In genomic region chr11:116081081-116081480, GRCm38 (mm10) we compare ENCODE assay signal across 9 mouse cellular contexts. TPM values are rescaled to one million over a fixed set of nuclear protein-coding genes. Genes with fewer than 3 reads are reported as not detected.
A peak's percentile ranks its signal among the peaks of the same experiment; 100 is the strongest.
DNase-seq lines count a peak whose midpoint lies in the region; ATAC-seq and TF ChIP-seq lines count a peak whose summit lies in the region.
"Had no signal": no experiment of that assay in that cellular context is flagged by ENCODE, and none has a peak within 500 bp of the region (broad histone marks: within the 10 kb centered on the region; RNA-seq: fewer than 3 reads in every experiment).

No protein-coding gene starts in this region.

- peaks cover 82% of the 10 kb centered on the region for H3K36me3 ChIP-seq in G1E (replicated peaks)
- peaks cover 54% of the 10 kb centered on the region for H3K36me3 ChIP-seq in liver, embryonic 14.5 days (replicated peaks; ENCODE audit: control insufficient read depth, insufficient read depth, low read depth)

- TF ChIP-seq CTCF in G1E (IDR thresholded peaks at IDR 0.05; ENCODE audit: low read depth, low read length): peak; percentile 48; the same call in 1 of the 2 replicates
- peak; percentile 93 for TF ChIP-seq CTCF in liver, embryonic 14.5 days (IDR thresholded peaks at IDR 0.05; ENCODE audit: low read depth)

- H3K4me3 ChIP-seq in G1E (ENCODE audit: low read depth, low read length): no peak overlapping the region
- H3K4me3 ChIP-seq in liver, embryonic 14.5 days (ENCODE audit: insufficient read depth in 1 of 2, low read depth in 2 of 2, low read length in 2 of 2): no peak overlapping the region
- H3K4me3 ChIP-seq: erythroblast, embryonic 14.5 days; limb, embryonic 13.5 days had no signal

- no peak overlapping the region for H3K9ac ChIP-seq in liver, embryonic 14.5 days (replicated peaks)
- H3K9ac ChIP-seq: limb, embryonic 13.5 days had no signal

- 63% methylated on average over 6 of the region's 6 CpGs for WGBS in liver, embryonic 14.5 days (ENCODE audit: insufficient replicate concordance)

- no peak for TF ChIP-seq EP300 in liver, embryonic 14.5 days (IDR thresholded peaks at IDR 0.05; ENCODE audit: low read depth)

- no peaks in the 10 kb centered on the region for H3K27me3 ChIP-seq in G1E (ENCODE audit: insufficient read depth, low read length)
- no peaks in the 10 kb centered on the region for H3K27me3 ChIP-seq in liver, embryonic 14.5 days (ENCODE audit: control insufficient read depth, insufficient read depth, low read length)
- H3K27me3 ChIP-seq: limb, embryonic 13.5 days had no signal

- no peak for ATAC-seq in G1E (ENCODE audit: extremely low read depth, insufficient number of reproducible peaks, low FRiP score, poor library complexity, severe bottlenecking)
- no peak for ATAC-seq in liver, embryonic 14.5 days (ENCODE audit: insufficient read depth)

- H3K4me2 ChIP-seq in liver, embryonic 14.5 days (ENCODE audit: low read depth): no peak overlapping the region
- H3K4me2 ChIP-seq: limb, embryonic 13.5 days had no signal

- DNase-seq in left cerebral cortex, adult 18-20 months (ENCODE audit: low spot score in 2 of 2): peak; percentile 50 to 61
- no peak for DNase-seq in left cerebral cortex, postnatal 14 days (ENCODE audit: low spot score in 2 of 2)
- no peak for DNase-seq in G1E (ENCODE audit: low spot score)
- DNase-seq in brain, adult 2 months (ENCODE audit: low read depth, low spot score): peak; percentile 78
- peak in 2 of 3 experiments; percentile 53 to 66 for DNase-seq in liver, embryonic 14.5 days (ENCODE audit: low read depth in 3 of 3, low spot score in 3 of 3)
- peak; percentile 82 for DNase-seq in testis, postnatal 10 days (ENCODE audit: low spot score)
- no peak for DNase-seq in ovary, postnatal 14 days (ENCODE audit: low spot score)

- peaks cover 91% of the 10 kb centered on the region for H3K4me1 ChIP-seq in G1E (ENCODE audit: insufficient read depth, low read depth, low read length)
- H3K4me1 ChIP-seq in liver, embryonic 14.5 days (replicated peaks; ENCODE audit: control insufficient read depth in 2 of 2, insufficient read depth in 2 of 2, low read length in 1 of 2): peaks cover 50 to 53% of the 10 kb centered on the region in 2 experiments

- no peak overlapping the region for H3K27ac ChIP-seq in liver, embryonic 14.5 days
- H3K27ac ChIP-seq: limb, embryonic 13.5 days had no signal

- intact Hi-C loops in left cerebral cortex, postnatal 14 days (cut with DNase I): loop anchor here (5.0 kb wide), 1 partner anchor 64 kb away; no protein-coding TSS in a partner anchor

- H3K9me3 ChIP-seq in G1E (replicated peaks): no peaks in the 10 kb centered on the region
- H3K9me3 ChIP-seq in liver, embryonic 14.5 days (ENCODE audit: control insufficient read depth, low read length): no peaks in the 10 kb centered on the region
- H3K9me3 ChIP-seq: limb, embryonic 13.5 days had no signal

RNA-seq across cellular contexts. Expression of gene Unc13d, which starts 3.3 kb away (rescaled TPM):
- total RNA-seq in left cerebral cortex, adult 18-20 months (2021): 1 to 10 TPM; 1.8 to 2.7 TPM
- total RNA-seq in left cerebral cortex, postnatal 14 days (2021): under 1 TPM; 0.46 to 0.55 TPM
- total RNA-seq in G1E (2014; fragmentation: Nextera tagmentation): 26.1 and 31.4 TPM in 2 replicates
- total RNA-seq in G1E (2017): 63.5 and 81.7 TPM in 2 replicates
- polyA plus RNA-seq in G1E (2012): 126 and 144 TPM in 2 replicates
- 18.7 and 19.6 TPM in 2 replicates for polyA plus RNA-seq in liver, embryonic 14.5 days (2012; rRNA removed)
- 14.9 and 16.8 TPM in 2 replicates for polyA plus RNA-seq in liver, embryonic 14.5 days (2014; fragmentation: Nextera tagmentation; extraction: Ambion mirVana)

RNA-seq across cellular contexts. Expression of gene Wbp2, which starts 5.7 kb away (rescaled TPM):
- total RNA-seq in left cerebral cortex, adult 18-20 months (2021): 100 to 1,000 TPM; 464 to 477 TPM
- total RNA-seq in left cerebral cortex, postnatal 14 days (2021): 100 to 1,000 TPM; 278 to 292 TPM
- total RNA-seq in G1E (2014; fragmentation: Nextera tagmentation): 160 and 169 TPM in 2 replicates
- 55.9 and 61.6 TPM in 2 replicates for total RNA-seq in G1E (2017)
- 499 and 545 TPM in 2 replicates for polyA plus RNA-seq in G1E (2012)
- polyA plus RNA-seq in liver, embryonic 14.5 days (2012; rRNA removed): 46.2 and 57.4 TPM in 2 replicates
- 74.5 and 87.6 TPM in 2 replicates for polyA plus RNA-seq in liver, embryonic 14.5 days (2014; fragmentation: Nextera tagmentation; extraction: Ambion mirVana)

RNA-seq across cellular contexts. Expression of gene Trim47, which starts 45.9 kb away (rescaled TPM):
- 1 to 10 TPM; 7.3 to 7.9 TPM for total RNA-seq in left cerebral cortex, adult 18-20 months (2021)
- 1 to 10 TPM; 8.7 to 9.0 TPM for total RNA-seq in left cerebral cortex, postnatal 14 days (2021)
- total RNA-seq in G1E (2014; fragmentation: Nextera tagmentation): not detected in 2 replicates
- 0.12 and 0.27 TPM in 2 replicates for total RNA-seq in G1E (2017)
- 0.08 TPM in 1 of 2 replicates, not detected in the other for polyA plus RNA-seq in G1E (2012)
- polyA plus RNA-seq in liver, embryonic 14.5 days (2012; rRNA removed): 1.8 and 2.0 TPM in 2 replicates
- polyA plus RNA-seq in liver, embryonic 14.5 days (2014; fragmentation: Nextera tagmentation; extraction: Ambion mirVana): 2.2 and 3.2 TPM in 2 replicates

RNA-seq across cellular contexts. Expression of gene Trim65, which starts 49.8 kb away (rescaled TPM):
- 1 to 10 TPM; 7.3 to 7.9 TPM for total RNA-seq in left cerebral cortex, adult 18-20 months (2021)
- total RNA-seq in left cerebral cortex, postnatal 14 days (2021): 1 to 10 TPM; 5.4 to 7.0 TPM
- total RNA-seq in G1E (2014; fragmentation: Nextera tagmentation): not detected in 2 replicates
- total RNA-seq in G1E (2017): 0.05 and 0.12 TPM in 2 replicates
- polyA plus RNA-seq in G1E (2012): not detected in 2 replicates
- polyA plus RNA-seq in liver, embryonic 14.5 days (2012; rRNA removed): 1.4 and 1.5 TPM in 2 replicates
- polyA plus RNA-seq in liver, embryonic 14.5 days (2014; fragmentation: Nextera tagmentation; extraction: Ambion mirVana): 0.83 and 0.97 TPM in 2 replicates

RNA-seq across cellular contexts. Expression of gene Unk, which starts 51.0 kb away (rescaled TPM):
- 10 to 100 TPM; 21.8 to 22.3 TPM for total RNA-seq in left cerebral cortex, adult 18-20 months (2021)
- 10 to 100 TPM; 23.8 to 25.5 TPM for total RNA-seq in left cerebral cortex, postnatal 14 days (2021)
- 50.1 and 58.1 TPM in 2 replicates for total RNA-seq in G1E (2014; fragmentation: Nextera tagmentation)
- 17.2 and 19.8 TPM in 2 replicates for total RNA-seq in G1E (2017)
- 65.2 and 80.7 TPM in 2 replicates for polyA plus RNA-seq in G1E (2012)
- 10.4 and 12.1 TPM in 2 replicates for polyA plus RNA-seq in liver, embryonic 14.5 days (2012; rRNA removed)
- 6.4 and 7.9 TPM in 2 replicates for polyA plus RNA-seq in liver, embryonic 14.5 days (2014; fragmentation: Nextera tagmentation; extraction: Ambion mirVana)

Comparison
In these comparisons a context has a peak if more than half of its experiments do, and no peak if none do; other contexts are left out.
1. DNase-seq: peak in left cerebral cortex, adult 18-20 months (2 of 2), brain, adult 2 months (single experiment), liver, embryonic 14.5 days (2 of 3) and testis, postnatal 10 days (single experiment); none in left cerebral cortex, postnatal 14 days (0 of 2), G1E (single experiment) and ovary, postnatal 14 days (single experiment).
2. RNA of gene Unc13d, which starts 3.3 kb away (total RNA-seq): 26.1 to 81.7 TPM in G1E; 1.8 to 2.7 TPM in left cerebral cortex, adult 18-20 months and 0.46 to 0.55 TPM in left cerebral cortex, postnatal 14 days; every median in the first group is over 4 times any median in the second.
3. RNA of gene Trim47, which starts 45.9 kb away (total RNA-seq): 8.7 to 9.0 TPM in left cerebral cortex, postnatal 14 days and 7.3 to 7.9 TPM in left cerebral cortex, adult 18-20 months; 0.12 to 0.27 TPM in G1E; every median in the first group is over 4 times any median in the second.